Mouse (Mus musculus) midbrain, embryonic 11.5 days (tissue): ENCODE measurements at regions not wholly inside any gene's neighbourhood (a gene's known extent, or its start where the extent isn't known, plus 50 kb on each side); places are given as distances from the start of the nearest gene placed in this dataset.

Experiments used
- ATAC-seq: fragments of 200-750 bp; cut with Nextera tagmentation; 2 replicates; pipeline ENCODE4 v1.8.0; 2017; ENCODE audit warnings: moderate TSS enrichment, moderate library complexity; ENCODE audit not compliant: low FRiP score
- DNase-seq: peaks from one replicate; pipeline ENCODE4 v3.0.0; 2015; ENCODE audit warnings: low spot score; ENCODE audit errors: missing footprints
- H3K27ac ChIP-seq: fragments of 300-500 bp; sonication (generic); 2 replicates; pipeline ENCODE4 v1.5.1; 2014; ENCODE audit warnings: low read depth, low read length
- H3K27me3 ChIP-seq: fragments of 300-500 bp; sonication (generic); 2 replicates; pipeline ENCODE4 v1.6.1; 2014; ENCODE audit warnings: mild to moderate bottlenecking, low read length, moderate library complexity, mixed read lengths; ENCODE audit not compliant: control insufficient read depth, insufficient read depth
- H3K36me3 ChIP-seq: fragments of 300-500 bp; sonication (generic); 2 replicates; pipeline ENCODE4 v1.6.1; 2014; ENCODE audit warnings: mild to moderate bottlenecking, low read length, moderate library complexity, mixed read lengths; ENCODE audit not compliant: control insufficient read depth, insufficient read depth
- H3K4me1 ChIP-seq: fragments of 300-500 bp; sonication (generic); 2 replicates; pipeline ENCODE4 v1.6.1; 2014; ENCODE audit warnings: low read length; ENCODE audit not compliant: control insufficient read depth, insufficient read depth
- H3K4me2 ChIP-seq: fragments of 300-500 bp; sonication (generic); 2 replicates; pipeline ENCODE4 v1.6.1; 2014; ENCODE audit warnings: mild to moderate bottlenecking, moderate library complexity
- H3K4me3 ChIP-seq: fragments of 300-500 bp; sonication (generic); 2 replicates; pipeline ENCODE4 v1.5.1; 2014; ENCODE audit warnings: low read depth, low read length
- H3K9ac ChIP-seq: fragments of 300-500 bp; sonication (generic); 2 replicates; pipeline ENCODE4 v1.6.1; 2014; ENCODE audit warnings: low read length
- H3K9me3 ChIP-seq: fragments of 300-500 bp; sonication (generic); 2 replicates; pipeline ENCODE4 v1.6.1; 2016; ENCODE audit warnings: low read length; ENCODE audit not compliant: control insufficient read depth
- WGBS: fragments of 180-500 bp; shearing (Covaris S2); extraction: QIAGEN DNeasy Blood & Tissue Kit; methylation state at CpG from one replicate; pipeline ENCODE4 v1.1.7; 2014; 5-methylcytosine and 5-hydroxymethylcytosine counted together

DNA sequence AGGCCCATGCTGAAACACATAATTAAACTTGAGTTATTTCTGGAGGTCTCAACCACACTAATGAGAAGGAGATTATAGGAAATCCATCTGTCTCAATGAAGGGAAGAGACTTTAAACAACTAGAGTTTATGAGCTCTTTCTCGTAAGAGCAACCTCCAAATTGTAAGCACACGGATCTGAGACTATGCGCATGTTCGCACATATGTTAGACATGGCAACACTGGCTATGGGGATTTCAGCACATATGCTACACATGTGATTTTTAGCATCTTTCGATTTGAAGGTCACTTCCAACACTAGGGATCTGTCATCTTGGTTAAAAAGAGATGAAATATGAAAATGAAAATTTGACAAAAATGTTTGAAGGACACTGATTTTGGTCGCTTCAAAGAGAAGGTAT lies 105.5 kb upstream of the Spaca1 start:
- no peaks in the 10 kb centered on the region for H3K4me1 ChIP-seq
- H3K27ac ChIP-seq, result no peak overlapping the region
- no peaks in the 10 kb centered on the region for H3K9me3 ChIP-seq
- DNase-seq (no peak), ATAC-seq (no peak)
- H3K36me3 ChIP-seq, result no peaks in the 10 kb centered on the region
- no peak overlapping the region for H3K9ac ChIP-seq
- H3K4me3 ChIP-seq, result no peak overlapping the region
- H3K27me3 ChIP-seq, result no peaks in the 10 kb centered on the region
- WGBS, result 92% methylated on average over 6 of the region's 6 CpGs
- no peak overlapping the region for H3K4me2 ChIP-seq

DNA sequence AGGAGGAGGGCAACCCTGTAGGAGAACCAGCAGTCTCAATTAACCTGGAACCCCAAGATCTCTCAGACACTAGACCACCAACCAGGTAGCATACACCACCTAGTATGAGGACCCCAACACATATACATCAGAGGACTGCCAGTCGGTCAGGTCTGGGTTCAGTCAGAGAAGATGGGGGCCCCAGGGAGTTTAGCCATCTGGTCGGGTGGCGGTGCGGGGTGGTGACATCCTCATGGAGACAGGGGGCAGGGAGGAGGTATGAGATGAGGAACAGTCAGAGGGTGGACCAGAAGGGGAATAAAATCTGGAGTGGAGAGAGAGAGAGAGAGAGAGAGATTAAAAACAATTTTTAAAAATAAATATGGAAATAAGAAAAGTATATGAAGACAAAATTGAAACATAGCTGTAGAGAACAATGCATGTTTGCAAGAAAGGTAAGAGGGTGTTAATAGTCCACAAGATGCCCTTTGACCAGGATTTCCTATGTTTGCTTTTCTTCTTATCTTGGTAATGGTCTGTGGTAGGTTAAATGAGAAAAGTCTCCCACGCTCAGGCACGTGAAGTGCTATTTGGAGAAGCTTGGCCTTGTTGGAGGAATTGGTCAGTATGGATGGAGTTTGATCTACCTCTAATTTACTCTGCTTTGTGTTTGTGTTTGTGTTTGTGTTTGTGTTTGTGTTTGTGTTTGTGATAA lies 108.0 kb upstream of the Spaca1 start:
- H3K4me2 ChIP-seq, result no peak overlapping the region
- ATAC-seq (no peak), DNase-seq (no peak)
- H3K9me3 ChIP-seq, result no peaks in the 10 kb centered on the region
- no peaks in the 10 kb centered on the region for H3K4me1 ChIP-seq
- H3K27me3 ChIP-seq, result no peaks in the 10 kb centered on the region
- no peak overlapping the region for H3K4me3 ChIP-seq
- WGBS, result 82% methylated on average over 6 of the region's 6 CpGs
- no peak overlapping the region for H3K9ac ChIP-seq
- no peak overlapping the region for H3K27ac ChIP-seq
- no peaks in the 10 kb centered on the region for H3K36me3 ChIP-seq

DNA sequence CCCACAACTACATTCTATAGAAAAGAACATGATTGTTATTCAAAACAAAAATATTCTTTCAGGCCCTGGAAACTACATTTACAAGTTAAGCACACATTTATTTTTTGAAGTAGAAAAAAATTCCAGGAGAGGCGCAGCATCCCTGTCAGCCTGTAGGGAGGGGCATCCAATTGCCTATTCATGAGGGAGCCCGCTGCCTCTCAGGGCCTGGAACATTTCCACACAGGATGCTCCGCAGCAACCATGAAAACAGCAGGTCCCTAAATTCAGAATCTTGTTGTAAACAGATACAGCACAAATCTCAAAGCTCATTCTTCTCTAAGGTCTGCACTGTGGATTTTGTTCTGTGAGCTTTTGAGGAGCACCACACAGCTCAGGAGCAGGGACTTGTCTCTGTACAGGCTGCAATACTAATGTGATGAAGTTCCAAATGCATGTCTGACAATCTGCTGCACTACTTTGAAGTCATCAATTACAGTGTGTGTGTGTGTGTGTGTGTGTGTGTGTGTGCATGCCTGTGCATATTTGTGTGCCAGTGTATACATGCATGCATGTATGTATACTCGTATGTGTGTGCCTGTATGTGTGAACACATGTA lies 121.4 kb upstream of the Spaca1 start:
- DNase-seq, result no peak
- H3K4me1 ChIP-seq, result no peaks in the 10 kb centered on the region
- H3K9ac ChIP-seq, result no peak overlapping the region
- no peak for ATAC-seq
- H3K36me3 ChIP-seq, result no peaks in the 10 kb centered on the region
- H3K9me3 ChIP-seq, result no peaks in the 10 kb centered on the region
- WGBS, result 82% methylated on average over 4 of the region's 4 CpGs
- H3K4me3 ChIP-seq, result no peak overlapping the region
- H3K4me2 ChIP-seq, result no peak overlapping the region
- no peak overlapping the region for H3K27ac ChIP-seq
- no peaks in the 10 kb centered on the region for H3K27me3 ChIP-seq

DNA sequence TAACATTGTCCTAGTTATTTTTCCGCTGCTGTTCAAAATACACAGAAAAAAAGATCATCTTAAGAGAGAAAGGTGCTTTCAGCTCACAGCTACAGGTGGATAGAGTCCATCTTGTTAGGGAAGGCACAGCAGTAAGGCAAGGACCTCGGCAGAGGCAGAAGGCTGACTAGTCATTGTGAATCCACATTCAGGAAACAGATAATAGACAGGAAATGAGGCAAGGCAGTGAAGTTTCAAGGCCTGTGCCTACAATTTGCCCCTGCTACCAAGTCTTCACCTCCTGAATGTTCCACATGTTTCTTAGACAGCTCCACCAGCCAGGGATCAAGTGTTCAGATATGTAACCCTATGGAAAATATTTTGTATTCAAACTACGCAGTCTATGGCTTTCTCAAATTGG lies 122.0 kb upstream of the Spaca1 start:
- Histone ChIP-seq H3K4me2 (no peak overlapping the region), H3K27ac (no peak overlapping the region), H3K36me3 (no peaks in the 10 kb centered on the region), H3K4me3 (no peak overlapping the region), H3K9me3 (no peaks in the 10 kb centered on the region), H3K27me3 (no peaks in the 10 kb centered on the region), H3K4me1 (no peaks in the 10 kb centered on the region), H3K9ac (no peak overlapping the region)
- DNase-seq, result no peak
- WGBS, result 81% methylated on average over 3 of the region's 3 CpGs
- no peak for ATAC-seq

- H3K9ac ChIP-seq, result no peak overlapping the region
These were observed 127.4 kb upstream of the Spaca1 start for GRCm38 (mm10) chr4:34177421-34177820.

GRCm38 (mm10) chr4:34186522-34186921 lies 136.5 kb upstream of the Spaca1 start:
- ATAC-seq (no peak), DNase-seq (peak; percentile 69)
- no peaks in the 10 kb centered on the region for H3K27me3 ChIP-seq
- H3K36me3 ChIP-seq, result no peaks in the 10 kb centered on the region
- no peak overlapping the region for H3K9ac ChIP-seq
- no peaks in the 10 kb centered on the region for H3K4me1 ChIP-seq
- no peaks in the 10 kb centered on the region for H3K9me3 ChIP-seq
- H3K4me3 ChIP-seq, result no peak overlapping the region
- no peak overlapping the region for H3K27ac ChIP-seq
- no peak overlapping the region for H3K4me2 ChIP-seq
- WGBS, result 91% methylated on average over 5 of the region's 5 CpGs

More at GRCm38 (mm10) chr4:34177421-34177820, 127.4 kb upstream of the Spaca1 start:
- Histone ChIP-seq H3K36me3 (no peaks in the 10 kb centered on the region), H3K4me2 (no peak overlapping the region), H3K9me3 (no peaks in the 10 kb centered on the region), H3K27ac (no peak overlapping the region), H3K4me1 (no peaks in the 10 kb centered on the region), H3K27me3 (no peaks in the 10 kb centered on the region), H3K4me3 (no peak overlapping the region)
- no peak for ATAC-seq
- DNase-seq, result no peak
- WGBS, result 88% methylated on average over 1 of the region's 1 CpGs

DNA sequence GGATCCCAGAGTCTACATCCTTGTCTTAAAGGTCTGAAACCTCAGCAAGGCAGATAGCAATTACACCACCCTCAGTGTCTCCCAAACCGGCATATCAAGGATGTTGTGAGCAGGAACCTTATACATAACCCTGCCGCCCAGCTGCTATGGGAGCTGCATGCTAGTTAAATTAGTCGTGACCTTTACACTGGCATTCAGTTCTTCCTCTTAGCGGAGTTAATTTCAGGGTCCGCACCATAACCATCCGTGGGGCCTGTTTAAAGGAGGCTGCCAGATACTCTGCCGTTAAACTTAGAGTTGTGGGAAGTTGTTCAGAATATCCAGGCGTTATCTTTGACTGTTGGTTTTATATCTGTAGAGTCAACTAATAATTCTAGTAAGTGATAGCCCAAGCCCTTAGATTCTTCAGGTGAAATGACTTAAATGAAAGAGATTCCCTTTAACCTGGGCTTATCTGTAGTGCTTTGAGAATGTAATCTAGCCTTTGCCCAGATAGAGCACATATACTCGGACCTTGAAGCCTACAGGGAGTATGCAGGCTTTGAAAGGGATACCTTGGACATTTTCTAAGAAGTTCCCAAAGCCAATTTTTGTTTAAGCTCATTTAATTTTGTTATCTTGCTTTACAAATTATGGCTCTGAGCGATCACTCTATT lies 153.3 kb upstream of the Spaca1 start:
- Histone ChIP-seq H3K4me2 (no peak overlapping the region), H3K27ac (no peak overlapping the region)

DNA sequence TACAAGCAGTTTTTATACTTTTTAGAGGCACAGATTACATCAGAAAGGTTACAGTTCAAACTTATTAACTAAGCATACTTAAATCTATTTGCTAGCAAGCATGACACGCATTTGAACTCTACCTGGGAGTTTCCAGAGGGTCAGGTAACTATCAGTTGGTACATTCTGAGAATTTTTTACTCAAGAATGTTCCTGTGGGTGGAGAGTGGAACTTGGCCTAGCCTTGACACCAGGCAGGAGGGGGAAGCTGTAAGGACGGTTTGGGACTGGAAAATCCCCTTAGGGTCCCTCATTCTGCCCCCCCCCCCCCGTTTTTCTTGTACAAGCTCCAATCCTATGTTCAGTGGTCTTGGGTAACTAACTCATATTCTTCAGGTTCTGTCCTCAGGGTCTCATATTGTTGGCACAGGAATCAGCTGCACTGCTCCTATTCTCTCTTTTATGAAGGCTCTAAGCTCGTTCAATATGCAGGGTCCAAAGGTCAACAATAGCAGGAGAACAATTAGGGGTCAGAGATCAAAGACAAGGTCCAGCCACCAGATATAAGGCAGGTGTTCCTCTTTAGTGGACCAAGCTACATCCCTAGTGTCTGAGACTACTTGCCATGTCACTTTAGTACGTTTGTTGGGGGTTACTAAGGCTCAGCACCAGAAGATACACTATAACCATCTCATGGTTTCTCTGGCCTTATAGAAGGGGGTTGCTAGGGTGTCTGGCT lies 159.3 kb upstream of the Spaca1 start:
- H3K9me3 ChIP-seq, result no peaks in the 10 kb centered on the region
- 62% methylated on average over 5 of the region's 5 CpGs for WGBS
- ATAC-seq, result no peak

More for the DNA sequence above, 153.3 kb upstream of the Spaca1 start:
- Histone ChIP-seq H3K9me3 (no peaks in the 10 kb centered on the region), H3K9ac (no peak overlapping the region), H3K36me3 (no peaks in the 10 kb centered on the region), H3K4me3 (no peak overlapping the region), H3K27me3 (no peaks in the 10 kb centered on the region), H3K4me1 (no peaks in the 10 kb centered on the region)
- no peak for DNase-seq
- no peak for ATAC-seq
- 91% methylated on average over 10 of the region's 10 CpGs for WGBS

DNA sequence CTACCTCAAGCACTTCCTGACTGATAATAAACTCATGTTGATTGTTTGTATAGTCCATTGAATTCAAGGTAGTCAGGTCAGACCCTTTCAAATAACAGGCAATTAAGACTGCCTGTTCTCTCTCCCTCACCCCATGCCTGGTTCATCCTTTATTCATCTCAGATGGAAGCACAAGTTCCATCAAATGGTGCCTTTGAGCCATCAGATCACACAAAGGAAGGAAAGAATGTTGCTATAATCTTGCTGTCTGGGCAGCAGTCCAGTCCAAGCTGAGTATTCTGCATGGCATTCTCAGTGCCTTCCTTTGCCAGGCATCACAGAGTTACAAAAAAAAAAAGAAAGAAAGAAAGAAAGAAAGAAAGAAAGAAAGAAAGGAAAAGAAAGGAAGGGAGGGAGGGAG lies 163.7 kb upstream of the Spaca1 start:
- H3K4me2 ChIP-seq, result no peak overlapping the region
- H3K27ac ChIP-seq, result no peak overlapping the region
- H3K4me3 ChIP-seq, result no peak overlapping the region
- DNase-seq (no peak), ATAC-seq (no peak)
- no peak overlapping the region for H3K9ac ChIP-seq
- no peaks in the 10 kb centered on the region for H3K9me3 ChIP-seq
- H3K27me3 ChIP-seq, result no peaks in the 10 kb centered on the region
- H3K4me1 ChIP-seq, result no peaks in the 10 kb centered on the region
- no peaks in the 10 kb centered on the region for H3K36me3 ChIP-seq

More for the DNA sequence above, 159.3 kb upstream of the Spaca1 start:
- H3K9ac ChIP-seq, result no peak overlapping the region
- no peak overlapping the region for H3K4me2 ChIP-seq
- no peak overlapping the region for H3K27ac ChIP-seq
- no peak overlapping the region for H3K4me3 ChIP-seq
- H3K36me3 ChIP-seq, result no peaks in the 10 kb centered on the region
- no peaks in the 10 kb centered on the region for H3K4me1 ChIP-seq
- no peak for DNase-seq
- H3K27me3 ChIP-seq, result no peaks in the 10 kb centered on the region
